Mouse (Mus musculus) thymus, postnatal 25 days (tissue): ENCODE results near the gene Impg1.

Source experiments
- DNase-seq: peaks from one replicate; pipeline ENCODE4 v3.0.0; 2022

The Impg1 gene

GRCm38 (mm10) chr9:80277770-80278169 is 187.5 kb downstream of the Impg1 start:
- no peak for DNase-seq

DNA sequence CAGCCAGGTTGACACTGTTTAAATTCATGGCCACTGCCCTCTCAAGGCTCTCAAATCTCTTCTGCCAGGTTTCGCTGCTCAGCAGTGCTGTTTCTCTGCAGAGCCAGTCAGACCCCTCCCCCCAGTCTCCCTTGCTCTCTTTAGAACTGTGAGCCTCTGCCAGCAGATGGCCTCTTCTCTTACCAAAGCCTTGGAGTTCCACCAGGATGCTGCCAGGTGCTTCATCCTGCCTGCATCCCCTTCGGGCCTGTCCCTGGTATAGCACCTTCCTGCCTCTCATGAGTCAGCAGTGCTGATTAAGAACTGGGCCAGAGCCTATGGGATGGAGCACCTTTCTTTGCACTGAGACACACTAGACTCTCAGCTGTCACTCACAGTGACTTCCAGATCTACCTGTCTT is 188.1 kb downstream of the Impg1 start:
- no peak for DNase-seq

DNA sequence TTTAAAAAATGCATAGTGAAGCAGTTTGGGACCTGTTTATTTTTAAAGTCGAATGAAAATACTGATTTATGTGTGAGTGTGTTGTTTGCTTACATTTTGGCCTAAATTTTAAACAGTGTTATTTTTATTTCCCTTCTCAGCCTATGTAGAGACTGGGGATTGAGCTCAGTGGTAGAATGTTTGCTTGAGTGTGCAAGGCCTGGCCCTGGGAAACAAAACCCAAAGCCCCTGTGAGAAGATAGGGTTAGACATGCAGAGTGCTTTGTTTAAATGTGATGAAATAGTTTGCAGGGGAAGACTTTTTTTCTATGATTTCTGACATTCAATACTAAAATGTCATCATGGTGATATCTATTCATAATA is 189.5 kb downstream of the Impg1 start:
- no peak for DNase-seq

GRCm38 (mm10) chr9:80275053-80275771 is 190.1 kb downstream of the Impg1 start:
- DNase-seq: no peak

DNA sequence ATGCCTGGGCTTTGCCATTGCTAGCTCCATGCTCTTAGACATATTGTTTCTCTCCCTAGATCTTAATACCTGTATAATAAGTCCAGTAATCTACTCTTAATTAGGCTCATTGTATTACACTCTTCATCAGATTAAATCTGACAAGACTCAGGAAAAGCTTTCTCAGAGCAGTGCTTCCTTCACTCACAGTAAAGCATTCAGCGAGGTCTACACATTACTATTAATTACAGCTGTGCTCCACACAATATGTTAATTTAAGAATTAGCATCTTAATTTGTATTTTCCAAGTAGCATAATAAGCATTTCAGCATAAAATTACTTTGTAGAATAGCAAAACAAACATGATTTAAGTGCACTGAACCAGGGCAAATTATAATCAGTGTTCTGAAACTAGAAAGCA is 192.3 kb downstream of the Impg1 start:
- DNase-seq: no peak

- no peak for DNase-seq
Observed at GRCm38 (mm10) chr9:80269596-80269995, 195.7 kb downstream of the Impg1 start.

GRCm38 (mm10) chr9:80266507-80266906 is 198.8 kb downstream of the Impg1 start:
- DNase-seq: peak; percentile 70

- peak; percentile 33 for DNase-seq
Observed at GRCm38 (mm10) chr9:80266086-80266485, 199.2 kb downstream of the Impg1 start.
